Mouse (Mus musculus): ENCODE measurements around the gene Smagp.
"Not testable (repeated sequence)": the region's sequence is repeated elsewhere in the genome, so short reads cannot be mapped to it uniquely, and the experiment has no call there.

Smagp gene

DNA sequence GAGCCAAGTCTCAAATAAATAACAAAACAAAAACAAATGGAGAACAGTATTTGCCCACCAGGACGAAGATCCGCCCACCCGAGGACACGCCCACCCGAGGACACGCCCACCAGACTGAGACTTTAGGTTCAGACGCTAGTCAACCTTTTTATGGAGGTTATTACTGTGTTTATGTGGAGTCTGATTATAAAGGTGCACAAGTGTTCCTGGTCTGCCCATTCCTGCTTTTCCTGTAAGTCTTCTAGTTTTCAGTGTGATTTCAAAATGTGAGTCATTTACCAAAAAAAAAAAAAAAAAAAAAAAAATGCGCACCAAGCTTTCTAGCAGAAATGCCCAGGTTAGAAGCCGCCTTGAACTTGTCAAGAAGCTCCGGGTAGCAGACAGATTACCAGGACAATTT lies 9.5 kb downstream of the Smagp start:
- DNase-seq (ENCODE audit: low spot score) = no peak

DNA sequence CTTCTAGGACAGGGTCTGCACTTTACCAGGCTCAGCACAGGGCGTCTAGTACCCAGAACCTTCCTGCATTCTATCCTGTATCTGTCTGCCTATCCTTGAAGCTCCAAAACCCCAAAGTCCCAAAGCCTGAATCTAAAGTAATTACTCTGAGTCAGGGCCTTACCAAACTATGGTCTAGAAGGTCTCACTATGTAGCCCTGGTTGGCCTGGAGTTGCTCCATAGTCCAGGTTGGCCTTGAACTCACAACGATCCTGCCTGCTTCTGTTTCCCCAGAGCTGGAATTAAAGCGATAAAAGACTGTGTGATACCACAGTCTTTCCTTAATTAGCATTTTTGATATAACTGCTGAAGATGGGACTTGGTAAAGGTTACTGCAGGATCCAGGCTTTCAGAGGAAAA lies 12.3 kb downstream of the Smagp start:
- no peak for DNase-seq (ENCODE audit: low spot score)

DNA sequence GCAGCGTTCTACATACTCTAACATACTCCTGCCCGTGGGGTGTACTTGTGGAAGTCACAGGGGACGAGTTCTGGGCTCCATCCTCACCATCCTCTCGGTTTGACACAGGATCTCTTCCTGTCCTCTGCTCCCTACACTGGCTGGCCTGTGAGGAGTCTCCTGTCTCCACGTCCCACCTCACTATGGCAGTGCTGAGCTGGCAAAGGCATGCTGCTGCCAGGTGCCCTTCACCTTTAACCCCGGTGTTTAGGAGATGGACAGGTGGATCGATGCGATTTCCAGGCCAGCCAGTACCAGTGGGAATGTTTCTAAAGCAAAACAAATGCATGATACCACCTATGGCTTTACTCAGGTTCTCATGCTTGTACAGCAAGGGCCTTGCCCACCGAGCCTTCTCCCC lies 13.0 kb downstream of the Smagp start:
- DNase-seq (ENCODE audit: low spot score) = no peak

DNA sequence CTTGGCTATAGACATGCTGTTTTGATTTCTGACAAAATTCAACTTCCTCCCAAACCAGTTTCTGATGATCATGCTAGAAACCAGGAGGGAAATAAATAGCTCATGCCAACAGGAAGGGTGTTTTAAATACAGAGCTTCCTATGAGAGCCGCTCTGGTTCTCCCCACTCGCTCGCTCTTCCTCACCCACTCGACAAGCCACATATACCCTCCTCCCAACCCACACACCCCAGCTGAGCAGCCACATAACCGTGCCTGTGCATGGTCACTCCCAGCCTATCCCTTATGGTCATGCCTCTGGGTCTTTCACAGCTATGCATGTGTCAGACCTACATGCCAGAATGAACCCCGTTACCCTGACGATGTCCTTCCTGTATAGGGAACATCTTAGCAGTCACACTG lies 14.6 kb downstream of the Smagp start:
- DNase-seq (ENCODE audit: low spot score) = no peak

DNA sequence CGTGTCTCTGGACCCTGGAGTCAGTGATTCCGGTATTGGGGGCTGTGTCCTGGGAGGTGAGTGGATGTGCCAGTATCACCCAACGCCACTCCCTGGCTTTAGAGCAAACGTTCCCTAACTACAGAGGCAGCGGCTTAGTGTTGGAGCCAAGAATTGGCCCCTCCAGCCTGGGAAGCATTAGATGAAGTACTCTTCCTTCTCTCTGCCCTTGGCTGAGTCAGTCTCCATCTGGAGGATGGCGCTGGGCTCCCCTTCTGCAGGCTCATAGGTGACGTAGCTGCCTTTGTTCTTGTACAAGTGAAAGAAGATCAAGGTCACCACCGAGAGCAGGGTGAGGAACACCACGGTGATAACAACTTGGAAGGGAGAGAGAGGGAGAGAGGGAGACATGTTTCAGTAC lies 15.1 kb downstream of the Smagp start:
- not testable (repeated sequence) for DNase-seq (ENCODE audit: low spot score)

DNA sequence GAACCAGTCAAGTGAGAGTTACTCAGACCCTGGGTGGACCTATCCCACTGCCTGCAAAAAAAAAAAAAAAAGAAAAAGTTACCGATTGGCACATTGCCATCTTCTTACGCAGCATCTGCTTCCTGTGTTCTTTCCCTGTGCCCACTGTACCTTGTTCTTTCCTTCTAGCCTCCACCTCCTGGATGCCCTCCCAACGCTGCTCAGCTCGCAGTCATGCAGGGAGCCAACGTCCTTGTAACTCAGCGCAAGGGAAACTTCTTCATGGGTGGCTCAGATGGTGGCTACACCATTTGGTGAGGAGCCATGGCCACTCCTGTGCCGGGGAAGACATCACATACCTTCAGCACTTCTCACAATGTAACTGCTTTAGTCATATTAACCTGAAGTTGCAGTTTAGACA lies 17.5 kb downstream of the Smagp start:
- DNase-seq (ENCODE audit: low spot score) = no peak

- DNase-seq (ENCODE audit: low spot score) = no peak
Observed at GRCm38 (mm10) chr15:100616221-100616620, 20.5 kb downstream of the Smagp start.

- peak; percentile 76 for DNase-seq (ENCODE audit: low spot score)
Observed at GRCm38 (mm10) chr15:100615825-100616220, 20.9 kb downstream of the Smagp start.

DNA sequence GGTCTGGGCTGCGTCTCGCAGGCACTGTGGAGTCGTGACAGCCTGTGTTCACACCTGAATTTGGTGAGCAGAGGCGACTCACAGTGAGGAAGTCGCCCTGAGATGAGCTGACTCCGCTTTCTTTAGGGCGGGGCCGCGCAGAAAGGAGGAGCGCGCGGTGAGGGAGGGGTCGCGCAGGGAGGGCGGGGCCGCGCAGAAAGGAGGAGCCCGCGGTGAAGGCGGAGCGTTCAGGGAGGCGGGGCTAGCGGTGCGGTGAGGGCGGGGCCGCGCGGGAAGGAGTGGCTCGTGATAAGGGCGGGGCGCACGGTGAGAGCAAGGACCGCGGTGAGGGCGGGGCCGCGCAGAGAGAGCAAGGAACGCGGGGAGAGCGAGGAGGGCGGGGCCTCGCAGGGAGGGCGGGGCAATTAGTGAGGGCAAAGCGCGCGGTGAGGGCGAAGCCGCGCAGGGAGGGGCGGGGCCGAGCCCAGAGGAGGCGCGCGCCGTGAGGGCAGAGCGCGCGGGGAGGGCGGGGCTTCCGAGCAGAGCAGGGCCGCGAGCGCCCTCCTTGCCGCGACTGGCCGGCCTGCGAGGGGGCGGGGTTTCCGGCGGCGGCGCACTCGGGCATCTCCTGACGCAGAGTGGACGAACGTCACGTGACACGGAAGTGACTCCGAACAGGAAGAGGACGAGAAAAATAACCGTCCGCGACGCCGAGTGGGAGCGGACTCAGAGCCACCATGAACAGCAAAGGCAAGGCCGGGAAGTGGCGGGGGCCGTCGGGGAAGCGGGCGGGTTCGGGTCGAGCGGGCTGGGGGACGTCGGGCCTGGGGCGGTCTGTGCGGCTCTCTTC lies 21.5 kb downstream of the Smagp start, which contains the start of gene Dazap2:
Gene Dazap2, plus strand, starts transcription at position 354 of the 829 bp plus-strand sequence.
- peak; percentile 98 for DNase-seq (ENCODE audit: low spot score)

GRCm38 (mm10) chr15:100614218-100614995 lies 22.3 kb downstream of the Smagp start:
- DNase-seq (ENCODE audit: low spot score) = peak; percentile 17

DNA sequence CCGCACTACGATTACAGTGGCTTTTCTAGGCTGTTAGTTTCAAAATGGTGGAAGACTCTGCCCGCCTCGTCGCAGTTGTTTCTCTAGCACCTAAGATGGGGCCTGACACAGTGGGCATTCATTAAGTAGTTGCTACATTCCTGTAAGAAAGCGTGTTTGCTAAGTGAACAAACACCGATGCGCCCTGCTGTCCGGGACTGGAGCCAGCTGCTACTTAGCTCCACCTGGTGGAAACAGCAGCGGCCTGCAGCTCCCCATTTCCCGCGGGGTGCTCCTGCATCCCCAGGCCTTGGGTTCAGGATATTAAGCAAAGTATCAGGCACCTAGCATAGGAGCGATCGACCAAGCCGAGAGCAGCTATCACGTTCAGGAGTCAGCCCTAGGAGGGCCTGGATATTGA lies 23.2 kb downstream of the Smagp start:
- peak; percentile 69 for DNase-seq (ENCODE audit: low spot score)

- DNase-seq (ENCODE audit: low spot score) = peak; percentile 49
Observed at GRCm38 (mm10) chr15:100612432-100612831, 24.3 kb downstream of the Smagp start.

DNA sequence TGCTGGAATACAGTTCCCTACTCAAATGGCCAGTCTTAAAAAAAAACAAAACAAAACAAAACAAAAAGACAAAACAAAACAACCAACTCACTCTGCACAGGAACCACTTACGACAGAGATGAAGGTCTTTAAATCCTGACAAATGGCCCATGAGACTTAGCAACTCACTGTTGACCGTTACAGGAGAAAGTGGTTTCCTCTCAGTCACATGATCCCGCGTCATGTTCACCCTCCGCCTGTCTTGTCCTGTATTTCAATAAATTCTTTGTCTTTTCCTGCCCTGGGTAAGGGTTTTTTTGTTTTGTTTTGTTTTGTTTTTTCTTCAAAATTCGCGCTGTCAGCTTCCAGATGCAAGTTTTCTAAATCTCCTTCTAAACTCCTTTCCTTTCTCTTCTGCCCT lies 24.8 kb downstream of the Smagp start:
- DNase-seq (ENCODE audit: low spot score) = no peak

GRCm38 (mm10) chr15:100606677-100607076 lies 30.1 kb downstream of the Smagp start:
- DNase-seq (ENCODE audit: low spot score) = peak; percentile 25

DNA sequence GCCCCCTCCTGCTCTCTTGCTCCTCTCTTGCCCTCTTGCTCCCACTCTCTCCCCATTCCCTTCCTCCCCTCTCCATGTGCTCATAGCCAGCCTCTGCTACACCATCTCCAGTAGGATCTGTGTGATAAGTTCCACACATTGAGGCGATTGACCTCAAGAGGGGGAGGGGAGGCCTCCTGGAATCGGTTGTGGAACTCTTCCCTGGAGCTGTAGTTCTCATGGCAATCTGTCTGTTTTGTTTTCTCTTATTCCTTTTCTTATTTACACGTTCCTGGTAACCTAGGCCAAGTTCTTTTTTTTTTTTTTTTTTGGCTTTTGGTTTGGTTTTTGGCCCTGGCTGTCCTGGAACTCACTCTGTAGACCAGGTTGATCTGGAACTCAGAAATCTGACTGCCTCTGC lies 35.1 kb downstream of the Smagp start:
- DNase-seq (ENCODE audit: low spot score) = no peak

DNA sequence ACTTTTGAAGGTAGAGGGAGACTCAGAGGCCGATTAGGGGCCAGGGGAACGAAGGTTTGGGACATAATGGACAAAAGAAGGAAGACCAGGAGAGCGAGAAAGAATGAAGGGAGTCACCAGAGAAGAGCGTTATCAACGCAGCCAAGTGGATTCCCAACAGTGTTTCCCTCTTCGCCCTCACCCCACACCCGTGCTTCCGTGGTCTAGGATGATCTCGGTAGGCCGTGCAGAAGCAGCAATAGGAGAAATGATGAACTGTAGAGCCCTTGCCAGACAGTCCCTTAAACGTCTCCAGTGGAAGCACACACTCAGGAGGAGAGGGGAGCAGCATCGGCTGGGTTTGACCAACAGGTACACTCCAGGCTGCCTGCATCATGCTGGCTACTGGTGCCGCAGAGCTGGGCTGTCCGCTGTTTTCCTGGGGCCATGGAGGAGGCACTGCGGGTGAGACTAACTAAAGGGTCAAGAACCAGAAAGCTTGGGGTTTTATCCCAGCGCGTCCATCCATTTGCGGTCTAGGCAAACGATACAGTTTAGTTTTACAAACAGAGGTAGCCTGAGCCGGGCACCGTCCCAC lies 36.0 kb downstream of the Smagp start:
- no peak for DNase-seq (ENCODE audit: low spot score)

- peak; percentile 82 for DNase-seq (ENCODE audit: low spot score)
Observed at GRCm38 (mm10) chr15:100600047-100600695, 36.6 kb downstream of the Smagp start.

- no peak for DNase-seq (ENCODE audit: low spot score)
Observed at GRCm38 (mm10) chr15:100599276-100600046, 37.3 kb downstream of the Smagp start, which contains the start of gene Pou6f1. Pou6f1 (minus strand) TSS chr15:100599984.

DNA sequence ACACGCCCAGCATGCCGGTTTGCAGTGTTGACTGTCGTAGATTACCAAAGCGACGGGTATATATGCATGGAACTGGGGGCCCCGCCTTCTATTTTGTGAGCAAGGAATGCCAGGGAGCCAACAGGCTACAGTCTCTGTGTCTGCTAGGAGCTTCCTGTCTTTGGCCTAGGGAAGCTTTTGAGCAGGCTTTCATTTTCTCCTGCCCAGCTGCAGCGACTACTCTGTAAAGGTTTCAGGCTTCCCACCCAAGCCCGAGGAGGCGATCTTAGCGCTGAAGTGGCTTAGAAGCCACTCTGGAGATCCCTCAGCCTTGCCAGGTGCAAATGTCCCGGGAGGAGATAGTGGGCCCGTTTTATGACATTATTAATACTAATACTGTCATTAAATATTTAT lies 37.9 kb downstream of the Smagp start:
- DNase-seq (ENCODE audit: low spot score) = peak; percentile 59

GRCm38 (mm10) chr15:100598287-100598882 lies 38.4 kb downstream of the Smagp start:
- DNase-seq (ENCODE audit: low spot score) = peak; percentile 67

DNA sequence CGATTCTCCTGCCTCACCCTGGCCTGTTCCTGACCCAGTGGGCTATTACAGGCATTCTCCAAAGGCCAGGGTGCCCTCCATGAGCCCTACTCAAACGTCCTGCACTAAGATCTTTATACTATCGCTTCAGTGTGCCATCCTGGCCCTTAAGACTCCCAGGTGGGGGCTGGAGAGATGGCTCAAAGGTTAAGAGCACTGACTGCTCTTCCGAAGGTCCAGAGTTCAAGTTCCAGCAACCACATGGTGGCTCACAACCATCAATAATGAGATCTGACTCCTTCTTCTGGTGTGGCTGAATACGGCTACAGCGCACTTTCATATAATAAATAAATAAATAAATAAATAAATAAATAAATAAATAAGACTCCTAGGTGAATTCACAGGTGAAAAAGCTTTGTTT lies 43.9 kb downstream of the Smagp start:
- DNase-seq (ENCODE audit: low spot score) = no peak

All from T-cell, adult 2 months (primary cell).